Mouse (Mus musculus) frontal cortex, adult (tissue): ENCODE data around the gene Ephx3.
"Not testable (repeated sequence)": the region's sequence is repeated elsewhere in the genome, so short reads cannot be mapped to it uniquely, and the experiment has no call there.

Experiments used
- ATAC-seq: cut with Nextera tagmentation; 2 replicates; pipeline ENCODE4 v1.9.2; 2017; ENCODE audit warnings: mild to moderate bottlenecking, moderate library complexity, mixed read lengths; ENCODE audit not compliant: low TSS enrichment

Ephx3 gene

GRCm38 (mm10) chr17:32188863-32189636, at the start of gene Ephx3:
Gene Ephx3, minus strand, starts transcription at chr17:32189549.
- peak; percentile 80; the same call in 1 of the 2 replicates for ATAC-seq

DNA sequence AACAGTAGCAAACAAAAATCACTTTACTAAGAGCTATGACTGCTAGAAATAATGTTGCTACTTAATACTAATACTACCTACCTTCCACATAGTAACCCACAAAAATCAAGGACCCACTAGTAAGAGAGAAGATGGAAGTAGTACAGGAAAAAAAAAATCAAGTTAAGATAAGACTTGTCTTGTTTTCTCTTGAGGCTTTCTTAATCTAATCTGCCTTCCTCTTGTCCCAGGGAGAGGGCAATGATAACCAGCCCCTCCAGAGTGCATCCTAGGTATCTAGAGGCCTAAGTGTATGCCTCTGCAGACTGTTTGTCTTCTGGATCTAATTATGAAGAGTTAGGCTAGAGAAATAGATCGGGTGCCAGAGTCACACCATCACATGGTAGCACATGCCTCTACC, 49.2 kb upstream of the Ephx3 start:
- no peak for ATAC-seq

DNA sequence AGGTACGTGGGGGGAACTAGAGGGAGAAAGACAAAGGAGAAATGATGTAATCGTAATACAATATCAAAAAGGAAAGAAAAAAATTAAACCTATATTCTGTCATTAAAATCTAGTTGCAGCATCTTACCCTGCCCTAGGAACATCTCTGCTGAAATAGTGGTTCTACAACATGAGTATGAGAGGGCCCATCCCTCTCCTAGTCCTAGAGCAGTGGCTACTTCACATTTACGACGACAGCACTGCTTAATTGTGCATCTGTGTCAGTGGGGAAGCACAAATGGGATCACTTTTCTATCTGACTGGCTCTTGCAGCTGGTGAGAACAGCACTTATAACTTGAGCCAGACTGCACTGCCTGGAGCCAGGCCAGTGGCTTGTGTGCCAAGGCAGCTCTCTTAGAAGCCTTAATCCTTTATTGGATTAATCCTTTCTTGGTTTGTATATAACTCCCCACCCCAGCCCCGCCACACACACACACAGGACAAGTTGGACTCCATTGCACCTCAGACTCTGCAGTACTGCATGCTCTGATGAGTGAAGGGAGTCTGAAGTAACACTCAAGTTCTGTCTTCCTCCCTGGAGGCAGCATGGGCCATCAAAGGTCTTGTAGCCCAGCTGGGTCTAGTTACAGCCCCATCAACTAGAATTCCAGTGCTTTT, 46.3 kb upstream of the Ephx3 start:
- peak; percentile 74 for ATAC-seq

DNA sequence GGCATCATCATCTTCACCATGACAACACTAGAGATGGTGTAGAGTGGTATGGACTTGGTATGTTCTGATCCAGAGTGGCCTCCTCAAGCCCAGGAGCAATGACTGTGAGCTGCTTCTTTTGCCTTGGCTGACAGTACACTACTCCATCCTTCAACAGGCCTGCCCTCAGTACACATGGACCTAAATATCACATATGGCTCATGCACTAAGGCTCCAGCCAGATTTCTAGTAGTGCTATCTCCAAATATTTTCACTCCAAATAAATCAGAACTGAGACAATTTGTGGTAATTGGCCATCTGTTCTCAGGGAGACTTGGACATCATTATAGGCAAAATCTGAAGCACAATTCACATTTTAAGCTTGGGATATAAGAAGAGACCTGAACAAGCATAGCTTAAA, 43.8 kb upstream of the Ephx3 start:
- no peak for ATAC-seq

DNA sequence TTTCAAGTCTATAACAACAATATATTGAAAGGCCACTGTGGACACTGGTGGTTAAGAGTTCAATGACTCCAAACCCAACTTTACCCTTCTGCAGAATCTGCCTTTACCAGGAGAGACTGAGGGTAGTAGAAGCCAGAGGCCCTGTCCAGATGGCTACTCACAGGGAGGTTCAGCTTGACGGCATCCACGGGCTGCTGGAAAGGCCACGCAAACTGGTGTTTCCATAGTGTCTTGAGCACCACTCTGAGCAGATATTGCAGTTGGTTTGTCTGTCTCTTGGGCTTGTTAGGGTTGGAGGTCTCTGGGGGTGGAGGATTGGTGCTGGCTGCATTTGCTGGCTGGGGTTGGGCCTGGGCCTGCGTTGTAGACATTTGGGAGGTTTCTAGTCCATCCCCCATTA, 39.9 kb upstream of the Ephx3 start:
- ATAC-seq = no peak

- no peak for ATAC-seq
Measured at GRCm38 (mm10) chr17:32220873-32221272, 31.5 kb upstream of the Ephx3 start.

- ATAC-seq = not testable (repeated sequence)
Measured at GRCm38 (mm10) chr17:32215587-32215986, 26.2 kb upstream of the Ephx3 start.

- not testable (repeated sequence) for ATAC-seq
Measured at GRCm38 (mm10) chr17:32211554-32211953, 22.2 kb upstream of the Ephx3 start.

GRCm38 (mm10) chr17:32209752-32210151, 20.4 kb upstream of the Ephx3 start:
- no peak for ATAC-seq

GRCm38 (mm10) chr17:32209144-32209543, 19.8 kb upstream of the Ephx3 start:
- ATAC-seq = no peak

- peak; percentile 42; the same call in 1 of the 2 replicates for ATAC-seq
Measured at GRCm38 (mm10) chr17:32207586-32208245, 18.4 kb upstream of the Ephx3 start.

DNA sequence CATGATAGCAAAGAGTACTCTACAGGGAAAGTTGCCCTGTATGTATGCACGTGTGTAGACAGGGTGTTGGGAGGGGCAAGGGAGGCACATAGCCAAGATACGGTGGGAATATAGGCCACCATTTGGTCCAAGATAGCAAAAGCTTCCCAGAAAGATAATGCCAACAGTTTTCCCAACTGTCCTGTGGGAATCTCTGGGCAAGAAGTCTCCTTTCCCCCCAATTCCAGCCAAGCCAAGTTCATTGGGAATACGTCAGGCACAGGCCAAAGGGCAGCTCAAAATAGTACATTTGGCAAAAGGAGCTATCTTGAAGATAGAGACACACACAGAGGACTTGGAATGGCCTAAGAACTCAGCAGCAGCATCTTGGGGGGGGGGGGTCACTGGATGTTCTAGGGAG, 16.0 kb upstream of the Ephx3 start:
- ATAC-seq = no peak

DNA sequence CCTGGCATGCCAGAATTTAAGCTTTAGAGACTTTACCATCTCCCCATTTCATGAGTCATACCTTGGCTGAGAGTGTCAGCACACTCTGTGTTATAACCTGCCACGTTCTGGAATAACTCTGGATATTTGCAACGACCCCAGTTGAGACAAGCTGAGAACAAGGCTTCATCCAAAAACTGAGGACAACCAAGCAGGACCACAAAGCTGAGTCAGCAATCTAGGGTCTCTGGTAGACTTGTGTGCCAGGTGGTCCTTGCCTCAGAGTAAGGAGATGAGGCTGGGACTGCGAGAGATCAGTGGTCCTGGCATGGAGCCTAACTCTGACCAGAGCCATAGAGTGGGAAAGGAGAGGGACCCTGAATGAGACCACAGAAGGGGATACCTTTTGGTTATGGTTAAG, 13.6 kb upstream of the Ephx3 start:
- ATAC-seq = no peak

- ATAC-seq = no peak
Measured at GRCm38 (mm10) chr17:32201086-32201485, 11.7 kb upstream of the Ephx3 start.

- no peak for ATAC-seq
Measured at GRCm38 (mm10) chr17:32199796-32200195, 10.4 kb upstream of the Ephx3 start.

DNA sequence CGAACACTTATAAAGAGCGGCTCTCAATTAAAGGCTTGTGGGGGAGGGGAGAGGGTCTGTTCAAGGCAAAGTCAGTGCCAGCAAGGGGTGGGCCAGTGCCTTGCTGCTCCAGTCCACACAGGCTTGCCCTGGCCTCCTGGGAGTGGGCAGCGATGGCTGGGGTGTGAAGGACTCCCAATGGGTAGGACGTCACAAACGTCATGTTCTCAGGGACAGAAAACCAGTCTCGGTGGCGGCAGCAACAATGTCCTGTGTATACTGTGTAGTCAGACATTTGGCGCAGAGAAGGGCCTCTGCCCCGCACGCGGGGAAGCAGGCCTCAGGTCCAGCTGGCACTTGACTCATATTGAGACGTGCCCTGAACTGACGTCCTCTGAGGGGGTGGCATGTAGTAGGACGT, 7.8 kb upstream of the Ephx3 start:
- ATAC-seq = no peak

GRCm38 (mm10) chr17:32195725-32196124, 6.4 kb upstream of the Ephx3 start:
- no peak for ATAC-seq

- no peak for ATAC-seq
Measured at GRCm38 (mm10) chr17:32193010-32193409, 3.7 kb upstream of the Ephx3 start.

DNA sequence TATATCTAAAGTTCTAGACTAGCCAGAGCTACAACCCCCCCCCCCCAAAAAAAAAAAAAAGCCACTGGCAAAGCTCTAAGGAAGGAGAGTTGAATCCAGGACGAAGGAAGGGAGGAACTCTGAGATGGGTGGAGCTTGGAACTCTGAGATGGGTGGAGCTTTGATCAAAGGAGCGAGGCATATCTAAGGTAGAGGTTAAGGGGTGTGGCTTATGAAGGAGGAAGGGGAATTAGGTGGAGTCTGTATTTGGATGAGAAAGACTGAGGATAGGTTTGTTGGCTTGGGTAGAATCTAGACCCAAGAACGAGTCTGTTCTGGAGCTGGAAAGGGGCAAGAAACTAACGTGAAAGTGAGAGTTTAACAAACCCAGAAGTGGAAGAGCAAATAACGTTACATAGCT, 501 bp upstream of the Ephx3 start:
- no peak for ATAC-seq

- no peak for ATAC-seq
Measured at GRCm38 (mm10) chr17:32183017-32183416, 6.3 kb downstream of the Ephx3 start.

- ATAC-seq = no peak
Measured at GRCm38 (mm10) chr17:32179621-32180491, 9.5 kb downstream of the Ephx3 start.

GRCm38 (mm10) chr17:32176919-32177318, 12.4 kb downstream of the Ephx3 start:
- no peak for ATAC-seq
